Comparison of ENCODE assay signal across 8 mouse cellular contexts in genomic region chr8:31031721-31032591, GRCm38 (mm10).
DNase-seq lines count a peak whose midpoint lies in the region; ATAC-seq lines count a peak whose summit lies in the region.

No protein-coding gene starts in this region.

- peaks cover 11% of the 10 kb centered on the region for H3K4me1 ChIP-seq in hindbrain, embryonic 12.5 days

- peak; percentile 79 for DNase-seq in Muller cell, postnatal 12 days (ENCODE audit: inconsistent ontology term)
- peak; percentile 80 to 85 for DNase-seq in cerebellum, adult 18-20 months
- DNase-seq in forelimb bud, embryonic 11.5 days (ENCODE audit: low read depth, low spot score): peak; percentile 81
- peak; percentile 47 to 63 for DNase-seq in layer of hippocampus, postnatal 25 days (ENCODE audit: extremely low spot score in 1 of 2, low spot score in 1 of 2)
- peak; percentile 63 for DNase-seq in lung, postnatal 14 days
- DNase-seq in retina, postnatal 7 days (ENCODE audit: low read depth, low spot score): peak; percentile 68
- peak; percentile 28 to 42 for DNase-seq in urinary bladder, postnatal 36 days (ENCODE audit: low spot score in 2 of 2)

- 6% methylated on average over 24 of the region's 24 CpGs for WGBS in hindbrain, embryonic 12.5 days

- peak overlapping the region; percentile 66 for H3K27ac ChIP-seq in hindbrain, embryonic 12.5 days

- peak overlapping the region; percentile 56 for H3K4me2 ChIP-seq in hindbrain, embryonic 12.5 days (replicated peaks)

- peak overlapping the region; percentile 27 for H3K9ac ChIP-seq in hindbrain, embryonic 12.5 days

- H3K36me3 ChIP-seq in hindbrain, embryonic 12.5 days: no peaks in the 10 kb centered on the region

- H3K4me3 ChIP-seq in hindbrain, embryonic 12.5 days: peak overlapping the region; percentile 29

- no peaks in the 10 kb centered on the region for H3K9me3 ChIP-seq in hindbrain, embryonic 12.5 days (replicated peaks)

- peak; percentile 90 for ATAC-seq in hindbrain, embryonic 12.5 days (ENCODE audit: low FRiP score)

- no peaks in the 10 kb centered on the region for H3K27me3 ChIP-seq in hindbrain, embryonic 12.5 days

Comparison
In these comparisons a context has a peak if more than half of its experiments do, and no peak if none do; other contexts are left out.
1. Peak in every context shown above with its lines: DNase-seq, ATAC-seq, H3K4me3 ChIP-seq and H3K27ac ChIP-seq.